Mouse (Mus musculus) bone marrow, adult 2 months (tissue): Measurements from ENCODE around the gene 1600015I10Rik. TPM values are rescaled to one million over a fixed set of nuclear protein-coding genes. Genes with fewer than 3 reads are reported as not detected.

Experiments
- H3K27ac ChIP-seq: fragments of 200-500 bp; 2 replicates; pipeline ENCODE4 v1.5.1; 2012; ENCODE audit warnings: low read depth, mild to moderate bottlenecking, control low read depth, inconsistent platforms, low read length; ENCODE audit not compliant: control insufficient read depth, poor library complexity, insufficient read depth
- H3K4me1 ChIP-seq: fragments of 200-500 bp; 2 replicates; pipeline ENCODE4 v1.6.1; 2011; ENCODE audit warnings: low read length; ENCODE audit not compliant: control insufficient read depth, insufficient read depth
- H3K4me3 ChIP-seq: fragments of 200-500 bp; replicated peaks from 2 replicates; pipeline ENCODE3; 2011; ENCODE audit warnings: mild to moderate bottlenecking, low read depth, low read length, control low read depth; ENCODE audit not compliant: control insufficient read depth
- CTCF ChIP-seq: fragments of 200-500 bp; IDR thresholded peaks from 2 replicates; pipeline ENCODE4 v1.5.1; 2011; ENCODE audit warnings: low read length, control low read depth; ENCODE audit not compliant: control insufficient read depth, insufficient read depth
- POLR2A ChIP-seq: fragments of 200-500 bp; IDR thresholded peaks from 2 replicates; pipeline ENCODE4 v1.6.1; 2011; ENCODE audit warnings: low read depth, mild to moderate bottlenecking, control low read depth, low read length, borderline replicate concordance; ENCODE audit not compliant: control insufficient read depth
- WGBS: fragments of 180-500 bp; shearing (Covaris S2); methylation state at CpG from one replicate; pipeline ENCODE4 v1.1.7; 2018; 5-methylcytosine and 5-hydroxymethylcytosine counted together
- polyA plus RNA-seq: library from polyadenylated mRNA; stranded (reverse); fragments of >200 nt; gene quantifications from 2 replicates; pipeline ENCODE4 v1.2.4, GENCODE M21; 2011; ENCODE audit warnings: low replicate concordance; ENCODE audit not compliant: missing spikeins, insufficient read depth, insufficient read length

Gene 1600015I10Rik
- polyA plus RNA-seq, 1 experiment = not detected

DNA sequence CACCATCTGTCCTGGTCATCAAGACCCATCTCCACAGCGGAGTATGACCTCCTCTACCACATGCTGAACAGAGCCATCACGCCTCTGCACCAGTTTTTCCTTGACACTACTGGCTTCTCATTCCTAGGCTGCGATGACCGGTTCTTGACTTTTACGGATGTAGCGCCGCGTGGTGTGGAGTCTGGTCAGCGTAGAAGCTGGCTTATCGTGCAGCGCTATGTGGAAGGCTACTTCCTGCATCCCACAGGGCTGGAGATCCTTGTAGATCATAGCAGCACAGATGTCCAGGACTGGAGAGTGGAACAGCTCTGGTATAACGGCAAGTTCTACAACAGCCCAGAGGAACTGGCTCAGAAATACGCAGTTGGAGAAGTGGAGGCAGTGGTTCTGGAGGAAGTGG is 24.1 kb upstream of the 1600015I10Rik start:
- 74% methylated on average over 13 of the region's 13 CpGs for WGBS

DNA sequence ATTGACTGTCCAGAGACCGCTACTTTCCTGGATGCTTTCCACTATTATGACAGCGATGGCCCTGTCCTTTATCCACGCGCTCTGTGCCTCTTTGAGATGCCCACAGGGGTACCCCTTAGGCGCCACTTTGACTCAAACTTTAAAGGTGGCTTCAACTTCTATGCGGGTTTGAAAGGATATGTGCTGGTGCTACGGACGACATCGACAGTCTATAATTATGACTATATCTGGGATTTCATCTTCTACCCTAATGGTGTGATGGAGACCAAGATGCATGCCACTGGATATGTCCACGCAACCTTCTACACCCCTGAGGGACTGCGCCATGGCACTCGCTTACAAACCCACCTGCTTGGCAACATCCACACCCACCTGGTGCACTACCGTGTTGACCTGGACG is 23.3 kb upstream of the 1600015I10Rik start:
- Histone ChIP-seq H3K4me3 (no peak overlapping the region), H3K4me1 (no peaks in the 10 kb centered on the region), H3K27ac (no peak overlapping the region)
- no peak for TF ChIP-seq CTCF
- no peak for TF ChIP-seq POLR2A
- WGBS = 87% methylated on average over 14 of the region's 14 CpGs

More for the DNA sequence above, 24.1 kb upstream of the 1600015I10Rik start:
- TF ChIP-seq CTCF = no peak
- no peak for TF ChIP-seq POLR2A
- H3K4me1 ChIP-seq = no peaks in the 10 kb centered on the region
- H3K4me3 ChIP-seq = no peak overlapping the region
- no peak overlapping the region for H3K27ac ChIP-seq

DNA sequence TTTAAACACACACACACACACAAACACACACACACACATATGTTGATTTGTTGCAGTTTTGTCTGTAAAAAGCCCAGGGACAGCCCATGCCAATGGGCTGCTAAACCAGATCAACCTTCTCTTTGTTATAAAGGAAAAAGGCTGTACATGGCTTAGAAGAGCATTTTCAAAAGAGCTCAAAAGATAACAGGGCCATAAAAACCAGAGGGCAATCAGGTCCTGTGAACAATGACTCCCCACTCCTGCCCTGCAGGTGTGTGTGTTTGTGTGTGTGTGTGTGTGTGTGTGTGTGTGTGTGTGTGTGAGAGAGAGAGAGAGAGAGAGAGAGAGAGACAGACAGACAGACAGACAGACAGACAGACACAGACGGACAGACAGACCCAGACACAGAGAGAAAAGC is 20.5 kb upstream of the 1600015I10Rik start:
- Histone ChIP-seq H3K4me3 (no peak overlapping the region), H3K4me1 (no peaks in the 10 kb centered on the region), H3K27ac (no peak overlapping the region)
- WGBS = 69% methylated on average over 1 of the region's 1 CpGs
- TF ChIP-seq CTCF = no peak
- no peak for TF ChIP-seq POLR2A

DNA sequence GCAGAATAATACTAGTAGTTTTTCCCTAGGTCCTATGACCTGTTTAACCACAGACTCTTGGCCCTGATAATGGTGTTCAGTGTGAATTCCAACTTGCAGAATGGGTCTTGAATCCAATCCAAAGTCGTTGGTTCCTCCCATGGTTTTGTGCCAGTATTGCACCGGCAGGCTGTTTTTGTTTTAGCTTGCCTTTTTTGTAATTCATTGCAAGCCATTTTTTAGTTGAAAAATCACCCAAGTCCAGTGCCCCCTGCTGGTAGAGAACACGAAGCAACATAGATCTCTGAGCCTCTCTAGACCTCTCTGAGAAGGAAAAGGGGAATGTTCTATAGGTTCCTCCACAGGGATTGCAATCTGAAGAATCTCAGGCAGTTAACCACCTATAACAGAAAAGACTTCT is 17.7 kb upstream of the 1600015I10Rik start:
- no peak overlapping the region for H3K27ac ChIP-seq
- 6% methylated on average over 3 of the region's 3 CpGs for WGBS
- no peak overlapping the region for H3K4me3 ChIP-seq
- TF ChIP-seq CTCF (no peak), POLR2A (no peak)
- H3K4me1 ChIP-seq = no peaks in the 10 kb centered on the region

DNA sequence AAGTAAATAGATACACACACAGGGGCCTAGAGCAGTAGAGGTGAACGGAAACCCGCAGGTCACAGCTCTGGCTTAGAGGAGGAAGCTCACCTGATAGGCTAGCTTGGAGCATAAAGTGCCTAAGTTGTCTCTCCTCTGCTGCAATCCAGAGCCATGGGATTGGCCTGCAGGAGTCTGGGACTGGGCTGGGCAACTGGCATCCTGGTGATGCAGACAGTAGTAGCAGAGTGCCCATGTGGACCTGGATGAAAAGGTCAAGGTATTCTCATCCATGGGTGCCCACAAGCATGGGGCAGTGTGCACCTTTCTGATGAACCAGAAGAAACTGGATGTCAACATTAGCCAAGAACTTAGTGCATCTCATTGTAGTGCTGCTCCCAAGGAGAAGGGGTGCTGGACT is 16.1 kb upstream of the 1600015I10Rik start:
- WGBS = 89% methylated on average over 2 of the region's 2 CpGs
- Histone ChIP-seq H3K27ac (no peak overlapping the region), H3K4me3 (no peak overlapping the region), H3K4me1 (no peaks in the 10 kb centered on the region)
- TF ChIP-seq CTCF = no peak

DNA sequence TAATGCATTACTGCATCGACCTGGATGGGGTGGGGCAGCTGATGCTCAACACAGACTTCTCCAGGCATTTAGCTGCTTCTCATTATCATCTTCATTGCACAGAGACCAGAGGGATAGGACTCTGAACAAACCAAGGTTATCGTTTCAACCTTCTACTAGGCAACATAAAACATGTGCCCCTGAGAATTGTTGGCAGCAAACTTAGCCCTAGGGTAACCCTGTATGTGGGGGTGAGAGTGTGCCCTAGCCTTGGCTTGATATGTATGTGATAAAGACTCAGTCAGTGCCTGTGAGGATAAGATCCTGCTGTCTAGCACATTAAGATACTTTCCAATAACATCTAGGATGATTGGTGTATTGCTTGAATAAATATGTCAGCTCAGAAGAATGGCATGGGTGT is 19.9 kb downstream of the 1600015I10Rik start:
- Histone ChIP-seq H3K4me1 (no peaks in the 10 kb centered on the region), H3K27ac (no peak overlapping the region), H3K4me3 (no peak overlapping the region)
- 67% methylated on average over 2 of the region's 2 CpGs for WGBS
- TF ChIP-seq CTCF = no peak
- TF ChIP-seq POLR2A = no peak

DNA sequence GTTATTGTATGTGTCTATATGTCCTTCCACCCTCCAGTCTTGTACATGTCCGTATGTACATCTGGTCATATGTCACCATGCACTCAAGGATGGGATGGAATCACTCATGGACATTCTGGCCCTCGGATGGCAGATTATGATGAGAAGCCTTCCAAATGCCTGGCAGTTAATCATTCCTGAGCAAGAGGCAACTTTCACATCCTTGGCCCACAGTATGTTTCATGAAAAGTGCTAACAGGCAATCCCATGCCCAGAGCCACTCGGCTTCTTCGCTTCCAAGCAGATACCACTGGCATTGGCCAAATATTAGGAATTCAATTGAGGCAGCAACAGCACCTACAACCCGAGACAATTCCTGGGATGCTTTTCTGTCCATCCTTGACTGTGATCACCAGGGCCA is 21.0 kb downstream of the 1600015I10Rik start:
- Histone ChIP-seq H3K27ac (no peak overlapping the region), H3K4me1 (no peaks in the 10 kb centered on the region), H3K4me3 (no peak overlapping the region)
- no peak for TF ChIP-seq POLR2A
- 73% methylated on average over 5 of the region's 5 CpGs for WGBS

DNA sequence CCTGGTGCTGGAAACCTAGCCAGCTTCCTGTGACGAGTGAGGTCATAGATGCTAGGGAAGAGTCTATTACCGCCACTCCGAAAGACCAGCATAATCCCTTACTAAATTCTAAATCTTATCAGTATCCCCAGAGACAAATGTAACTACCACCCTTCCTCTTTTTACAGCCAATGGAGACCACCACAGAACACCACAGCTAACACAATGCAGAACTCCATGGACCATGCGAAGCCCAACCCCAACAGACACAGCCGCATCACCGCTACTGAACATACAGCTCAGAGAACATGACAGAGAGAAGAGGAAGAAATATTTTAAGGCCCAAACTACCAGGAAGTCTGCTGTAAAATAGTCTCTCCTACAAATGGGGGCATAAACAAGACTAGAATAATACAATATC is 21.9 kb downstream of the 1600015I10Rik start:
- 17% methylated on average over 6 of the region's 6 CpGs for WGBS
- TF ChIP-seq POLR2A = no peak
- TF ChIP-seq CTCF = no peak
- Histone ChIP-seq H3K4me1 (no peaks in the 10 kb centered on the region), H3K4me3 (no peak overlapping the region), H3K27ac (no peak overlapping the region)

DNA sequence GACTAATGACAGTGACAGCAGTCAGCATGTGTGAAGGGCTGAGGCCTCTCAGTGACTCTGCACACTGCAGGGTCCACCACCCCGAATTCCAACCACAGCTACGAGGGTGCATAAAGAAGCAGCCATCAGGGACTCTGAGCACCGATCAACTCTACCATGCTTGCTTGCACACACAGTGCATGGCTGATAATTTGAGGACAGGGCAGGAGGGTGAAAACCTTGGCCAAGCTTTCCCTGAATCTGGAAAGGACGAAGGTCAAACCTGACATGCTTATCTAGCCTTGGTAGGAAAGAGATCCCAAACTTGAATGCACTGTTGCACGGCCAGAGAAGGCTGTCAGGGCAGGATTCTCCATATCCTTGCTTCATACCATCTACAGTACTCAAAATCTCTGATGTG is 23.5 kb downstream of the 1600015I10Rik start:
- Histone ChIP-seq H3K4me1 (no peaks in the 10 kb centered on the region), H3K4me3 (no peak overlapping the region), H3K27ac (no peak overlapping the region)
- TF ChIP-seq POLR2A (no peak), CTCF (no peak)
- 79% methylated on average over 5 of the region's 5 CpGs for WGBS
